Mouse (Mus musculus) cortical plate, adult 2 months (tissue): Measurements from ENCODE around the gene Ttc26.
A peak's percentile ranks its signal among the peaks of the same experiment; 100 is the strongest.

Source experiments
- CTCF ChIP-seq: fragments of 200-500 bp; IDR thresholded peaks from 2 replicates; pipeline ENCODE4 v1.5.1; 2011; ENCODE audit warnings: mild to moderate bottlenecking, control low read depth, low read length; ENCODE audit not compliant: insufficient read depth; ENCODE audit errors: extremely low read depth
- POLR2A ChIP-seq: fragments of 200-500 bp; IDR thresholded peaks from 2 replicates; pipeline ENCODE4 v1.6.1; 2011; ENCODE audit warnings: mild to moderate bottlenecking, low read length, control low read depth; ENCODE audit not compliant: insufficient read depth; ENCODE audit errors: extremely low read depth

DNA sequence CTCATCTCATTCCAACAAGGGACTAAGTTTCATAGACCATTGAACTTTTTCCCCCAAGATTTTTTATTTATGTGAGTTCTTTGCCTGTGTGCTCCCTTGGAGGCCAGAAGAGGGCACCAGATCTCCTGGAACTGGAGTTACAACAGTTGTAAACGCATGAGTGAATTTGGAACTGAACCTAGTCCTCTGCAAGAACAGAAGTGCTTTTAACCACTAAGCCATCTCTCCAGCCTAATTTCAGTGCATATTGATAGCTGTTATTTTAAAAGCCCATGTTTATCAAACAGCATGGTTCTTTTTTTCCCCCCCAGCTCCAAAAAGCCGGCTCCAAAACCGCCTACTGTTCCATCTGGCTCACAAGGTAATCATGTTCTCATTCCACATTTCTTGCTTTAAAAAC, 8.4 kb downstream of the Ttc26 start:
- TF ChIP-seq POLR2A (no peak), CTCF (peak; percentile 57; the same call in 1 of the 2 replicates)
